Mouse (Mus musculus) liver, embryonic 14.5 days (tissue): Measurements from ENCODE around the gene Aldh3b3.

Source experiments
- CTCF ChIP-seq: IDR thresholded peaks from 2 replicates; pipeline ENCODE4 v1.5.1; 2016; ENCODE audit warnings: antibody characterized with exemption, low read depth, control low read depth
- EP300 ChIP-seq: IDR thresholded peaks from 2 replicates; pipeline ENCODE4 v1.6.1; 2016; ENCODE audit warnings: antibody characterized with exemption, low read depth

DNA sequence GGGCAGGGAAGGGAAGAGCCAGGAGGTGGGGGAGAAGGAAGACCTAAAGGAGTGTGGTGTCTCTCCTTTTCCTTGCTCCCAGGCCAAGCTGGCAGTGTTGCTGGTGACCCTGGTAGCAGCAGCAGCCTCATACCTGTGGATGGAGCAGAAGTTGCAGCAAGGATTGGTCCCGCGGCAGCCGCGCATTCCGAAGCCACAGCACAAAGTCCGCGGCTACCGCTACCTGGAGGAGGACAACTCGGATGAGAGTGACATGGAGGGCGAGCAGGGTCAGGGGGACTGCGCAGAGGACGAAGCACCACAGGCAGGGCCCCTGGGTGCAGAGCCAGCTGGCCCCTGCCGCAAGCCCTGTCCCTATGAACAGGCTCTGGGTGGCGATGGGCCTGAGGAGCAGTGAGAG, 9.9 kb upstream of the Aldh3b3 start:
- no peak for TF ChIP-seq CTCF
- TF ChIP-seq EP300, result no peak
